Mouse (Mus musculus) spleen, postnatal 14 days (tissue): ENCODE results near the gene Vamp2.
"Not testable (repeated sequence)": the region's sequence is repeated elsewhere in the genome, so short reads cannot be mapped to it uniquely, and the experiment has no call there.

Experiments used
- DNase-seq, 2 experiments: peaks; one replicate each; pipeline ENCODE4 v3.0.0; 2021 to 2022; ENCODE audit warnings: low spot score in 2 of 2

The Vamp2 gene

GRCm38 (mm10) chr11:69080855-69081222 lies 7.5 kb upstream of the Vamp2 start:
- no peak for DNase-seq

GRCm38 (mm10) chr11:69081613-69082012 lies 6.7 kb upstream of the Vamp2 start:
- no peak for DNase-seq

GRCm38 (mm10) chr11:69085608-69086007 lies 2.7 kb upstream of the Vamp2 start:
- DNase-seq = no peak

- DNase-seq = no peak
These were observed 1.9 kb upstream of the Vamp2 start for GRCm38 (mm10) chr11:69086390-69086789.

GRCm38 (mm10) chr11:69087082-69087481 lies 1.2 kb upstream of the Vamp2 start:
- no peak for DNase-seq

GRCm38 (mm10) chr11:69087597-69087996 lies 693 bp upstream of the Vamp2 start:
- no peak for DNase-seq

- no peak for DNase-seq
These were observed 746 bp downstream of the Vamp2 start for GRCm38 (mm10) chr11:69088856-69089615.

- DNase-seq = no peak
These were observed 1.5 kb downstream of the Vamp2 start for GRCm38 (mm10) chr11:69089616-69090290.

- DNase-seq = no peak
These were observed 2.1 kb downstream of the Vamp2 start for GRCm38 (mm10) chr11:69090367-69090766.

- no peak for DNase-seq
These were observed 3.5 kb downstream of the Vamp2 start for GRCm38 (mm10) chr11:69091566-69092385.

- peak; percentile 83 to 93 for DNase-seq
These were observed 4.1 kb downstream of the Vamp2 start for GRCm38 (mm10) chr11:69092386-69092751.

- DNase-seq = no peak
These were observed 4.6 kb downstream of the Vamp2 start for GRCm38 (mm10) chr11:69092871-69093270.

GRCm38 (mm10) chr11:69093856-69094255 lies 5.6 kb downstream of the Vamp2 start:
- DNase-seq = not testable (repeated sequence)

GRCm38 (mm10) chr11:69094697-69095429 lies 6.6 kb downstream of the Vamp2 start, which contains the start of gene Per1:
Gene Per1 (plus strand): TSS chr11:69095217.
- peak; percentile 93 to 94 for DNase-seq

GRCm38 (mm10) chr11:69095511-69096231 lies 7.4 kb downstream of the Vamp2 start:
- no peak for DNase-seq

- DNase-seq = no peak
These were observed 8.2 kb downstream of the Vamp2 start for GRCm38 (mm10) chr11:69096360-69096986.

- peak; percentile 92 to 94 for DNase-seq
These were observed 9.0 kb downstream of the Vamp2 start for GRCm38 (mm10) chr11:69096987-69097900.

GRCm38 (mm10) chr11:69098039-69098761 lies 9.9 kb downstream of the Vamp2 start:
- DNase-seq = no peak

- peak; percentile 91 to 93 for DNase-seq
These were observed 10.4 kb downstream of the Vamp2 start for GRCm38 (mm10) chr11:69098762-69099091.
